Mouse (Mus musculus): ENCODE data around the gene Acrbp. TPM values are rescaled to one million over a fixed set of nuclear protein-coding genes. Genes with fewer than 3 reads are reported as not detected.

Gene Acrbp
- polyA plus RNA-seq, 1 experiment from 2014 or later: 11.8 TPM

- H3K27me3 ChIP-seq (replicated peaks): no peaks in the 10 kb centered on the region
- H3K36me3 ChIP-seq: no peaks in the 10 kb centered on the region
- no peak for ATAC-seq (ENCODE audit: insufficient read depth, low FRiP score, low read depth)
- H3K4me3 ChIP-seq (replicated peaks): no peak overlapping the region
- H3K4me1 ChIP-seq: no peaks in the 10 kb centered on the region; the same call in 1 of the 2 replicates
- H3K27ac ChIP-seq: peak overlapping the region; percentile 75
- H3K4me2 ChIP-seq: 0 out of 2 replicates have a peak overlapping the region, but pooled peaks have one; percentile 8
- no peak overlapping the region for H3K9ac ChIP-seq
- no peaks in the 10 kb centered on the region for H3K9me3 ChIP-seq
- 33% methylated on average over 1 of the region's 2 CpGs for WGBS
These were observed 22.4 kb downstream of the Acrbp start for GRCm38 (mm10) chr6:125071896-125072279.

- Histone ChIP-seq H3K27ac (no peak overlapping the region), H3K4me1 (no peaks in the 10 kb centered on the region; the same call in 1 of the 2 replicates), H3K9me3 (no peaks in the 10 kb centered on the region), H3K27me3 (replicated peaks) (0 out of 2 replicates have a peak, but pooled peaks cover 2% of the 10 kb centered on the region), H3K4me2 (no peak overlapping the region), H3K9ac (no peak overlapping the region), H3K4me3 (replicated peaks) (no peak overlapping the region), H3K36me3 (no peaks in the 10 kb centered on the region)
- no peak for ATAC-seq (ENCODE audit: insufficient read depth, low FRiP score, low read depth)
- 62% methylated on average over 8 of the region's 8 CpGs for WGBS
These were observed 24.3 kb downstream of the Acrbp start for GRCm38 (mm10) chr6:125073825-125074224.

DNA sequence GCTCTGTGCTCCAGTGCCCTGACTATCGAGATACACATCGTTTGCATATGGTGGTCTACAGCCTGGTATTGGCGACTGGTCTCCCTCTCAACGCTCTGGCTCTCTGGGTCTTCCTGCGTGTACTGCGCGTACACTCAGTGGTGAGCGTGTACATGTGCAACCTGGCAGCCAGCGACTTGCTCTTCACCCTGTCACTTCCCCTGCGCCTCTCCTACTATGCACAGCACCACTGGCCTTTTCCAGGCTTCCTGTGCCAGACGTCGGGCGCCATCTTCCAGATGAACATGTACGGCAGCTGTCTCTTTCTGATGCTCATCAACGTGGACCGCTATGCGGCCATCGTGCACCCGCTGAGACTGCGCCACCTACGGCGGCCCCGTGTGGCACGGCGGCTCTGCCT, 31.9 kb downstream of the Acrbp start:
- H3K9ac ChIP-seq: peak overlapping the region; percentile 27; the same call in 1 of the 2 replicates
- peak overlapping the region; percentile 42 for H3K4me3 ChIP-seq (replicated peaks)
- 23% methylated on average over 25 of the region's 25 CpGs for WGBS
- H3K27me3 ChIP-seq (replicated peaks): 0 out of 2 replicates have a peak, but pooled peaks cover 2% of the 10 kb centered on the region
- ATAC-seq (ENCODE audit: insufficient read depth, low FRiP score, low read depth): no peak; the same call in 1 of the 2 replicates
- H3K4me2 ChIP-seq: peak overlapping the region; percentile 78
- no peaks in the 10 kb centered on the region for H3K9me3 ChIP-seq
- H3K36me3 ChIP-seq: no peaks in the 10 kb centered on the region
- H3K27ac ChIP-seq: peak overlapping the region; percentile 67; the same call in 1 of the 2 replicates
- peaks cover 10% of the 10 kb centered on the region; the same call in 1 of the 2 replicates for H3K4me1 ChIP-seq

DNA sequence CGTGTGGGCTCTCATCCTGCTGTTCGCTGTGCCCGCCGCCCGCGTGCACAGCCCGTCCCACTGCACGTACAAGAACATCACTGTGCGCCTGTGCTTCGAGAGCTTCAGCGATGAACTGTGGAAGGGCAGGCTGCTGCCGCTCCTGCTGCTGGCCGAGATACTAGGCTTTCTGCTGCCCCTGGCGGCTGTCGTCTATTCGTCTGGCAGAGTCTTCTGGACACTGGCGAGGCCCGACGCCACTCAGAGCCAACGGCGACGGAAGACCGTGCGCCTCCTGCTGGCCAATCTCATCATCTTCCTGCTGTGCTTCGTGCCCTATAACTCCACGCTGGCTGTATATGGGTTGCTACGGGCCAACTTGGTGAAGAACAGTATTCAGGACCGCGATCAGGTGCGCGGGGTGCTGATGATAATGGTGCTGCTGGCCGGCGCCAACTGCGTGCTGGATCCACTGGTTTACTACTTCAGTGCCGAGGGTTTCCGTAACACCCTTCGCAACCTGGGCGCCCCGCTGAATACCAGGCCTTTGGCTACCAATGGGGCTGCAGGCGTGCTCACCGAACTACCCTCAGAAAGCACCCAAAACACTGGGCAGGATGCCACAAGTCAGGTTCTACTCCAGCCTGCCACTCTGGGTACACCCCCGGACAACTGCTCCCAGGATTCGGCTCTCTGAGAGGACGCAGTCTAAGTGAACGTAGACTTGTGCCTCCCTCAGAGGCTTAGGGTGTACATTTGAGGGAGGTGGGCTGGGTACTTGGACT, 32.5 kb downstream of the Acrbp start:
- WGBS: 25% methylated on average over 45 of the region's 45 CpGs
- H3K9ac ChIP-seq: peak overlapping the region; percentile 27; the same call in 1 of the 2 replicates
- no peaks in the 10 kb centered on the region for H3K36me3 ChIP-seq
- H3K4me1 ChIP-seq: peaks cover 10% of the 10 kb centered on the region; the same call in 1 of the 2 replicates
- no peaks in the 10 kb centered on the region for H3K9me3 ChIP-seq
- peak overlapping the region; percentile 67; the same call in 1 of the 2 replicates for H3K27ac ChIP-seq
- peak overlapping the region; percentile 42 for H3K4me3 ChIP-seq (replicated peaks)
- H3K27me3 ChIP-seq (replicated peaks): 0 out of 2 replicates have a peak, but pooled peaks cover 2% of the 10 kb centered on the region
- ATAC-seq (ENCODE audit: insufficient read depth, low FRiP score, low read depth): peak; percentile 88
- peak overlapping the region; percentile 78 for H3K4me2 ChIP-seq

GRCm38 (mm10) chr6:125082801-125083386, 33.4 kb downstream of the Acrbp start:
- H3K27me3 ChIP-seq (replicated peaks): no peaks in the 10 kb centered on the region
- H3K4me3 ChIP-seq (replicated peaks): no peak overlapping the region
- no peak overlapping the region for H3K4me2 ChIP-seq
- H3K4me1 ChIP-seq: peaks cover 10% of the 10 kb centered on the region; the same call in 1 of the 2 replicates
- no peak overlapping the region for H3K9ac ChIP-seq
- no peak overlapping the region for H3K27ac ChIP-seq
- no peaks in the 10 kb centered on the region for H3K36me3 ChIP-seq
- ATAC-seq (ENCODE audit: insufficient read depth, low FRiP score, low read depth): no peak
- WGBS: 83% methylated on average over 7 of the region's 7 CpGs
- no peaks in the 10 kb centered on the region for H3K9me3 ChIP-seq

DNA sequence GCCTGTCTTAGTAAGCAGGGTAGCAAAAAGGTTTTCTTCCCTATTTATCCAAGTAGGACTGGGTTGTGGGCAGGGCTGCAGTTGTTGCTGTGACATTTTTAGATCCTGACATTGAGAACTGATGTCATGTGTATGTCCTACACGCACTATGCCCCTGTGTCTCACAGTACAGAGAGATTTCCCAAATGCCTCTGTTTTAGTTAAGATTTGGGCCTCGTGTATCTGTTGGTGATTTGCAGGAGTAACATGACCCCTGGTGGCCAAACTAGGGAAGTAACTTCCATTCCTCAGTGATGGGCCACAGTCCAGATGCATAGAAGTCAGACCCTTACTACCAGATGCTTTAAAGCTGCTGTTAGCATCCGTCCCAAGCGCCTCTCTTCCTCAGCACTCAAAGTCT, 34.9 kb downstream of the Acrbp start:
- Histone ChIP-seq H3K9ac (no peak overlapping the region), H3K4me1 (peaks cover 21% of the 10 kb centered on the region), H3K4me3 (replicated peaks) (no peak overlapping the region), H3K4me2 (no peak overlapping the region), H3K36me3 (no peaks in the 10 kb centered on the region), H3K27ac (no peak overlapping the region), H3K27me3 (replicated peaks) (no peaks in the 10 kb centered on the region), H3K9me3 (no peaks in the 10 kb centered on the region)
- WGBS: 4% methylated on average over 4 of the region's 4 CpGs
- ATAC-seq (ENCODE audit: insufficient read depth, low FRiP score, low read depth): no peak

DNA sequence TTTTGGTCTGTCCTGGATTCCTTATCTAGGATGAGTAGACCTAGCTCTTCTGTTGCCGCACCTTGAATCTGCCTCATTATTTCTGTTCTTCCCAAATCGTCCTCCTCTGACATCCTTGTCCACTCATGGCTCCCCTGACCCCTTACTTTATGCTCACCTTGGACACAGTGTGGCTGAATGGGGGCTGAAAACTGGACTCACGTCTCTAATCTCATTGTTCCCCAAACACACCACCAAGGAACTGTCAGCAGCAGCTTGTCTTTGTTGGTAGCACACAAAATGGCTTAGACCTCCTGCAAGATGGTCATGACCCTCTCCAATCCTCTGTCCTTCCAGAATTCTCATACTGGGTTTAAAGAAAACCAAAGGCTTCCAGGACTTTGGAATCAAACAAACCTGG, 38.4 kb downstream of the Acrbp start:
- no peak overlapping the region for H3K4me3 ChIP-seq (replicated peaks)
- peak overlapping the region; percentile 96 for H3K27ac ChIP-seq
- H3K27me3 ChIP-seq (replicated peaks): no peaks in the 10 kb centered on the region
- no peaks in the 10 kb centered on the region for H3K36me3 ChIP-seq
- H3K4me2 ChIP-seq: no peak overlapping the region
- peaks cover 33% of the 10 kb centered on the region for H3K4me1 ChIP-seq
- H3K9me3 ChIP-seq: no peaks in the 10 kb centered on the region
- no peak for ATAC-seq (ENCODE audit: insufficient read depth, low FRiP score, low read depth)
- 80% methylated on average over 3 of the region's 3 CpGs for WGBS
- H3K9ac ChIP-seq: no peak overlapping the region

GRCm38 (mm10) chr6:125088561-125089321, 39.3 kb downstream of the Acrbp start:
- peak overlapping the region; percentile 62 for H3K4me2 ChIP-seq
- H3K4me1 ChIP-seq: peaks cover 33% of the 10 kb centered on the region
- no peaks in the 10 kb centered on the region for H3K36me3 ChIP-seq
- H3K9me3 ChIP-seq: no peaks in the 10 kb centered on the region
- 1% methylated on average over 20 of the region's 20 CpGs for WGBS
- H3K4me3 ChIP-seq (replicated peaks): peak overlapping the region; percentile 24; the same call in 1 of the 2 replicates
- no peak overlapping the region for H3K9ac ChIP-seq
- H3K27ac ChIP-seq: peak overlapping the region; percentile 96
- H3K27me3 ChIP-seq (replicated peaks): no peaks in the 10 kb centered on the region
- peak; percentile 73 for ATAC-seq (ENCODE audit: insufficient read depth, low FRiP score, low read depth)

- 3% methylated on average over 14 of the region's 15 CpGs for WGBS
- H3K9ac ChIP-seq: peak overlapping the region; percentile 16; the same call in 1 of the 2 replicates
- H3K4me1 ChIP-seq: peaks cover 28% of the 10 kb centered on the region
- H3K9me3 ChIP-seq: no peaks in the 10 kb centered on the region
- H3K4me3 ChIP-seq (replicated peaks): peak overlapping the region; percentile 24
- H3K36me3 ChIP-seq: no peaks in the 10 kb centered on the region
- ATAC-seq (ENCODE audit: insufficient read depth, low FRiP score, low read depth): peak; percentile 72
- peak overlapping the region; percentile 62 for H3K4me2 ChIP-seq
- H3K27me3 ChIP-seq (replicated peaks): no peaks in the 10 kb centered on the region
- H3K27ac ChIP-seq: peak overlapping the region; percentile 96
These were observed 40.2 kb downstream of the Acrbp start for GRCm38 (mm10) chr6:125089521-125090321.

- no peaks in the 10 kb centered on the region for H3K27me3 ChIP-seq (replicated peaks)
- H3K9ac ChIP-seq: peak overlapping the region; percentile 16; the same call in 1 of the 2 replicates
- H3K4me2 ChIP-seq: peak overlapping the region; percentile 62
- no peaks in the 10 kb centered on the region for H3K36me3 ChIP-seq
- H3K4me1 ChIP-seq: peaks cover 28% of the 10 kb centered on the region
- ATAC-seq (ENCODE audit: insufficient read depth, low FRiP score, low read depth): no peak
- 0 out of 2 replicates have a peak overlapping the region, but pooled peaks have one; percentile 24 for H3K4me3 ChIP-seq (replicated peaks)
- WGBS: 47% methylated on average over 10 of the region's 10 CpGs
- H3K27ac ChIP-seq: peak overlapping the region; percentile 96
- no peaks in the 10 kb centered on the region for H3K9me3 ChIP-seq
These were observed 41.0 kb downstream of the Acrbp start for GRCm38 (mm10) chr6:125090341-125091085.

Measured in stomach, embryonic 15.5 days (tissue).